Mouse (Mus musculus) CD8-positive naive resting alpha-beta T cell, adult 2 months (primary cell): Measurements from ENCODE around the gene Ifi207.
A peak's percentile ranks its signal among the peaks of the same experiment; 100 is the strongest.
"Not testable (repeated sequence)": the region's sequence is repeated elsewhere in the genome, so short reads cannot be mapped to it uniquely, and the experiment has no call there.

Source experiments
- DNase-seq, 2 experiments: peaks; one replicate each; pipeline ENCODE4 v3.0.0; 2022; ENCODE audit warnings: low read depth in 2 of 2, low spot score in 2 of 2

Ifi207 gene

DNA sequence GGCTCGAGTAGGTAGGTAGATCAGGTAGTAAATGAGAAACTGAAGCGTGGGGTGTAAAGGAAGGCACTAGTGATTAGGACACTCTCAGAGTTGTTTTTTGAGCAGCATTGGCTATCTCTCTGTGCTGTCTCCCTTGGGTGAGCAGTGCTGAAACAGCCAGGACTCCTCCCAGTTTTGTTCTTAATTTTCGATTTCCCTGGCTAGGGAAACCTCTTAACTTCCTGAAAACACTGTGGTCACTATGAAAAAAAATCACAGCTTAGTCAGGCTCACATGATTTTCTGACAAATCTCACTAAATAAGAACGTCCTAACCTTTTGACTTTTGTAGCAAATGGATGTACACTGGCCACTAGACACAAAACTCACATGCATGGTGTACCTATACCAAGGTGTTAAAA, at the start of gene Ifi207:
Ifi207 (minus strand) TSS at position 92 of the 400 bp plus-strand sequence.
- no peak for DNase-seq

GRCm38 (mm10) chr1:173773457-173773856, 31.9 kb upstream of the Ifi207 start:
- not testable (repeated sequence) for DNase-seq

DNA sequence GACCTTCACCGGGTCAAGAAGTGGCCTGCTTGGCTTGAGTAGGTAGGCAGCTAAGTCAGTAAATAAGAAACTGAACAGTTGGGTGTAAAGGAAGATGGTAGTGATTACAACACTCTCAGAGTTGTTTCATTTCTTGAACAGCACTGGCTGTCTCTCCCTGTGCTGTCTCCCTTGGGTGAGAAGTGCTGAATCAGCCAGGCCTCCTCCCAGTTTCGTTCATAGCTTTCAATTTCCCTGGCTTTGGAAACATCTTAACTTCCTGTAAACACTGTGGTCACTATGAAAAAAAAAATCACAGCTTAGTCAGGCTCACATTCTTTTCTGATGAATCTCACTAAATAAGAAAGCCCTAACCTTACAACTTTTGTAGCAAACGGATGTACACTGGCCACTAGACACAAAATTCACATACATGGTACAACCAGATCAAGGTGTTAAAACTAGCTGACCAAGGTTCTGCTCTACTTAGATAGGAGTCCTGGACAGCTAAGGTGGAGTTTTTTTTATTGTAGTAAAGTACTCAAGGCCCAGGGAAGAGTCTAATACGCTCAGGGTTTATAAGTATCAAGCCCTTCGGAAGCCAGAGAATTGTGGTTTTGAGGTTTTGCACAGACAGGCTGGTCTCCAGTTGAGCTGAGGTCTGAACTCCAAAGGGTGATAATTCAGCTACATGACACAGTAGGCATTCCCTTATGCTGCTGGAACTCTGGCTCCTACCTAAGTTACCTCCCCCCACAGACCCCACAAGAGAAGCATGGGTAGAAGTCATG, 25.5 kb upstream of the Ifi207 start, which contains the start of gene Ifi204:
Ifi204 (minus strand) TSS at position 96 of the 770 bp plus-strand sequence.
- DNase-seq: not testable (repeated sequence)

DNA sequence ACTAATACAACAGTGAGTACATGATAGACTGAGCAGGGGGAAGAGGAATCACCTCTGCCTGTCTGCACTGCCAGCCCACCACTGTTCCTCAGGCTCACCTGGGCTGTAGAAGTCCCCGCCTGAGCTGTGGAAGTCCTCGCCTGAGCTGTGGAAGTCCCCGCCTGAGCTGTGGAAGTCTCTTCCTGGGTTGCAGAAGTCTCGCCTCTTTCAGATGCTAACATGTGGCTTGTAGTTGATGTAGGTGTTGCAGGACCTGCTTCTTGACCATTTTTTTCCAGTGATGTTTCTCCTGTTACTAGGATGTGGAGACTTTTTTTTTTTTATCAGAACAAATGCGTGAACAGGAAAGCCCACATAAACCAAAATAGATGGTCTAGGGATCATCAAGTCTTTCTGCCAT, 18.5 kb upstream of the Ifi207 start:
- not testable (repeated sequence) for DNase-seq

GRCm38 (mm10) chr1:173742262-173742661, 715 bp upstream of the Ifi207 start:
- no peak for DNase-seq

DNA sequence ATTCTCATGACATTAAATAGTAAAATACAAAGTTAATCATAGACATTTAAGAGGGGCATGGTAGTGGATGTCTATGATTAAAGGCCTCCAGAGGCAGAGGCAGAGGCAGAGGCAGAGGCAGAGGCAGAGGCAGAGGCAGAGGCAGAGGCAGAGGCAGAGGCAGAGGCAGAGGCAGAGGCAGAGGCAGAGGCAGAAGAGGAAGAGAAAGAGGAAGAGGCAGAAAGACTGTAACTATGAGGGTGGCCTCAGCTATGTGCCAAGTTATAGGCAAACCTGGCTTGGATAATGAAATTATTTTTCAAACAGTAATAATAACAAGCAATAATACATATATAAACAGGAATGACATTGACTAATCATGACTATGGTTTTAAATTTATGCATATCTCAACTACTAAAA, 1.0 kb downstream of the Ifi207 start:
- DNase-seq: no peak

DNA sequence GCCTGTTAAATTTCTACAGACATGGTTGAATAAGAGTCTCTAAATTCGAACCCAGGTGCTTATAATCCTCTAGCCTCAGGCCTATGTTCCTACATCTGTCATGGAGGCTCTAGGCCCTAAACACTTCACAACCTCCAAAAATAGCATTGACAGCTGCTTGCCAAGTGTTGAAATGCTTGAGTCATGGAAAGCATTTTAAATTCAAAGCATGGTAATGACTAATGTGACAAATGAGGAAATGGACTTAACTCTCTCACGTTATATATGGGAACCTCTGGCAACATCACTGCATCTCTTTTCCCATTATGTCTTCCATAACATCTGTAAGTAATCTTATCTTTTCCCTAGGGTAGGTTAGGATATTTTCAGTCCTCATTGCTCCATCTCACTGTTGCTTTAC, 4.6 kb downstream of the Ifi207 start:
- no peak for DNase-seq

DNA sequence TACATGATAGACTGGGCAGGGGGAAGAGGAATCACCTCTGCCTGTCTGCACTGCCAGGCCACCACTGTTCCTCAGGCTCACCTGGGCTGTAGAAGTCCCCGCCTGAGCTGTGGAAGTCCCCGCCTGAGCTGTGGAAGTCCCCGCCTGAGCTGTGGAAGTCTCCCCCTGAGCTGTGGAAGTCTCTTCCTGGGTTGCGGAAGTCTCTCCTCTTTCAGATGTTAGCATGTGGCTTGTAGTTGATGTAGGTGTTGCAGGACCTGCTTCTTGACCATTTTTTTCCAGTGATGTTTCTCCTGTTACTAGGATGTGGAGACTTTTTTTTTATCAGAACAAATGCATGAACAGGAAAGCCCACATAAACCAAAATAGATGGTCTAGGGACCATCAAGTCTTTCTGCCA, 6.5 kb downstream of the Ifi207 start:
- DNase-seq: not testable (repeated sequence)

- DNase-seq: no peak
These were observed 8.3 kb downstream of the Ifi207 start for GRCm38 (mm10) chr1:173733219-173733618.

- DNase-seq: no peak
These were observed 47.3 kb downstream of the Ifi207 start for GRCm38 (mm10) chr1:173694270-173694669.

DNA sequence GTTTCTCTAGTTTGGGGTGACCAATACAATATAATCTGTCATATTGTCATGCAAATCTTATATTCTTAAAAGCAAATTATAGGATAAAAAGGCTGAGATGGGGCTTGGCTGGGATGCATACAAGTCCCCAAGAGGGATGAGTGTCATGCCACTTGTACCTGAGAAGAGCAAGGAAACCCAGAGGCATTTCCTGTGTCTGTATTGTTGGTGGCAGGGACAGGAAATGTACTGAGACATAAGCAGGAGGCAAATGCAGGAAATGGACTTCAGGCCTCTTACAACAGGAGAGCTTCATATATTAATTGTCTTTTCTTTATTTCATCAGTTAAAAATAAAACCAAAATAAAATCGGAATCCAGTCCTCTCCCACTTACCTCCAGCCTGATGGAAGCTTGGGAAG, 62.9 kb downstream of the Ifi207 start:
- peak; percentile 19 to 21 for DNase-seq

- peak; percentile 28 to 44 for DNase-seq
These were observed 68.0 kb downstream of the Ifi207 start, which contains the start of gene Ifi208 for GRCm38 (mm10) chr1:173673458-173674097. TSS of gene Ifi208 (plus strand) at chr1:173673675.
